Mouse (Mus musculus) adrenal gland, postnatal 36 days (tissue): ENCODE measurements around the gene Aqp5. TPM values are rescaled to one million over a fixed set of nuclear protein-coding genes. Genes with fewer than 3 reads are reported as not detected.

ENCODE experiments used
- DNase-seq, 2 experiments: peaks; one replicate each; pipeline ENCODE4 v3.0.0; 2021; ENCODE audit warnings: mixed read lengths in 1 of 2
- total RNA-seq, 2 experiments: library from RNA; stranded (reverse); gene quantifications; 2 replicates each; pipeline ENCODE4 v1.2.3; 2021

The Aqp5 gene
- total RNA-seq, 2 experiments from 2014 or later, result 1.5 to 3.1 TPM

DNA sequence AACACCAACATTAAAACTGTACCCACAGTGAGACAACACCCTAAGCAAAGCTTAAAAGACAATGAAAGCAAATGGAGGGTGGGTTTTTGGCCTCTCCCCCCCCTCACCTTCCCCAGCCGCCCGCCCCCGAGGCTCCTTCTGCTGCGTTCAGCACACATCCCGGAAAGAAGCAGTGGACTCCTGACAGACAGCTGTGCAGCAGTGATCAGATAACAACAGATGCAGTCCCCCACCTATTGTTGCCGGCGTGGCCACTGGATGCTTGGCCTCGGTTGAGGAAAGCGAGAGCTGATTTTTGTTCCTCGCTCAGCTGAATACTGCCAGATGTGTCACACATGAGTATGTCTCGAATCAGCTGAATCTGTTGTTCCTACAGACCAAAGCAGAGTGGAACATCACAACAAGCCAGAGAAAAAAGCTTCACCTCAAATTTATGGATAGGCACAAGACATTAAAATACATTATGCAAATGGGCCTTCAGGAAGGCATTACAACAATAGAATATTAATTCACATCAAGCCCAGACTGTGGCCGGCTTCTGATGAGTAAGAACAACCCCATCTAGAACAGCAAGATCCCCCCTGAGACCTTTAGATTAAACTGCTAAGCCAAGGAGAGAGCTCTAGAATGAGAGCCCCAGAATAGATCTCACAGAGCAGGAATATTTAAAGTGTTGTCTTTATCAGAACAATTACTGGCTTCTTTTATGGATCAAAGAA is 47.0 kb downstream of the Aqp5 start:
- DNase-seq, result no peak

DNA sequence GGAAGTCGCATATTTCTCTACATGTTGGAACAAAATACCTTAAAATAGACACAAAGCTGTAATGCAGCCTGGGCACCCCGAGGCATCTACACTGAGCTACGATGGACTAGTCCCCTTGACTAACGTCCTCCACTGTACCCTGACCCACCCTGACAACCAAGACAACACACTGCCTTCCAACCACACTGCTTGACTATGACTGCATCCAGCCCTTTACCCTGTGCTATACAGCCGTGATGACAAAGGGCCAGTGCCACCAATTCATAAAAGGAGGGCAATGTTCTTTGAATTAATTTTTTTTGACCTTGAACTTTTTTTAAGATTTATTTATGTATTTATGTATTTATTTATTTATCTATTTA is 47.5 kb downstream of the Aqp5 start:
- DNase-seq, result no peak

DNA sequence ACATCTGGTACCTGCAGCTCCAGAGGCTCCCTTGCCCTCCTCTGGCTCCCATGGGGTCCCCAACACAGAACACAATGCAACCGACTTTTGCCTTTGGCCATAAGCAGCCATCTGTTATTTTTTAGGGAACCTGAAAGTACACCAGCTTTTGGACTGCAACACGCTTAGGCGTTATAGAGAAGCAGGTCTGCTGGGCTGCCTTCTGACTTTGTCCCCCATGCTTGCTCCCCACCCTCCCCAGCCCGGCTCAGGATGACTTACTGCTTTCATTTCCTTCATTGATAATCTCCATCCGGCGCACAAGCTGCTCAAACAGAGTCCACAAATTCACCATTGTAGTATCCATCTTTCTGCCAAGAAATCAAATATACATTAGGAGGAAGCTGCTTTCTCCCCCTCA is 52.0 kb downstream of the Aqp5 start:
- no peak for DNase-seq

DNA sequence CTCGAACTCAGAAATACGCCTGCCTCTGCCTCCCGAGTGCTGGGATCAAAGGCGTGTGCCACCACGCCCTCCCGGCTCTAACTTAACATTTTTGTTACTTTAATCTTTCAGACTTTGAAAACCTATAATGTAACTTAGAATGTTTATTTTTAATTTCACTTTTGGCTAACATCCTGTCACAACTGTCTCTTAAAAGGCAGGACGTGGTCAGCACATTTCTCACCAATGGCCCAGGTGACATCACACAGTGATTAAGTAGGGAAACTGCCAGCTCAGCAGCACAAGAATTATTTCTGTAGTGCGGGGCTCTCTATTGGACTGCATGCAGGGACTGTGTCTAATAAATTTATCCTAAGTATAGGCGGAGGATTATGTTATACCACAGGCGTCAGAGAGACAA is 53.2 kb downstream of the Aqp5 start:
- no peak for DNase-seq

Other genes with a start within 250 kb of the Aqp5 start
- gene Fmnl3, start 220.3 kb upstream of the Aqp5 start, total RNA-seq, result 10 to 100 TPM; 17.3 to 22.1 TPM
- 100 to 1,000 TPM; 506 to 839 TPM for gene Tmbim6, start 197.9 kb upstream of the Aqp5 start, total RNA-seq
- gene Nckap5l, start 133.0 kb upstream of the Aqp5 start, total RNA-seq, result 10 to 100 TPM; 30.4 to 36.0 TPM
- gene Bcdin3d, start 116.1 kb upstream of the Aqp5 start, total RNA-seq, result 1 to 10 TPM; 5.3 to 6.6 TPM
- gene Faim2, start 62.6 kb upstream of the Aqp5 start, total RNA-seq, result 10 to 100 TPM; 17.8 to 23.5 TPM
- gene Aqp2, start 11.7 kb upstream of the Aqp5 start, total RNA-seq, result 1 to 10 TPM in 1 of 2 experiments, under 1 TPM in 1; 0.82 to 5.0 TPM
- gene Aqp6, start 10.6 kb downstream of the Aqp5 start, total RNA-seq, result not detected
- gene Racgap1, start 60.9 kb downstream of the Aqp5 start, total RNA-seq, result 1 to 10 TPM; 7.6 to 7.7 TPM
- under 1 TPM; 0.53 to 0.56 TPM for gene Asic1, start 79.6 kb downstream of the Aqp5 start, total RNA-seq
- gene Smarcd1, start 111.3 kb downstream of the Aqp5 start, total RNA-seq, result 10 to 100 TPM; 40.8 to 51.2 TPM
- gene Gm17349, start 114.7 kb downstream of the Aqp5 start, total RNA-seq, result 10 to 100 TPM; 19.6 to 24.6 TPM
- gene Gpd1, start 126.7 kb downstream of the Aqp5 start, total RNA-seq, result 1,000 to 10,000 TPM in 1 of 2 experiments, 100 to 1,000 TPM in 1; 945 to 1,041 TPM
- gene Cox14, start 134.8 kb downstream of the Aqp5 start, total RNA-seq, result 100 to 1,000 TPM; 227 to 257 TPM
- gene Cers5, start 182.1 kb downstream of the Aqp5 start, total RNA-seq, result 10 to 100 TPM; 49.1 to 56.1 TPM